Mouse (Mus musculus) cortical plate, adult 2 months (tissue): ENCODE results near the gene Pip4p1. TPM values are rescaled to one million over a fixed set of nuclear protein-coding genes. Genes with fewer than 3 reads are reported as not detected.
"Not testable (repeated sequence)": the region's sequence is repeated elsewhere in the genome, so short reads cannot be mapped to it uniquely, and the experiment has no call there.

Source experiments
- H3K27ac ChIP-seq: fragments of 200-500 bp; 2 replicates; pipeline ENCODE4 v1.5.1; 2012; ENCODE audit warnings: low read length, control low read depth, inconsistent platforms; ENCODE audit not compliant: insufficient read depth
- H3K4me1 ChIP-seq: fragments of 200-500 bp; 2 replicates; pipeline ENCODE4 v1.6.1; 2011; ENCODE audit warnings: low read length; ENCODE audit not compliant: control insufficient read depth, insufficient read depth
- H3K4me3 ChIP-seq: fragments of 200-500 bp; 2 replicates; pipeline ENCODE4 v1.5.1; 2011; ENCODE audit warnings: mild to moderate bottlenecking, low read length, control low read depth; ENCODE audit not compliant: insufficient read depth
- CTCF ChIP-seq: fragments of 200-500 bp; IDR thresholded peaks from 2 replicates; pipeline ENCODE4 v1.5.1; 2011; ENCODE audit warnings: mild to moderate bottlenecking, control low read depth, low read length; ENCODE audit not compliant: insufficient read depth; ENCODE audit errors: extremely low read depth
- POLR2A ChIP-seq: fragments of 200-500 bp; IDR thresholded peaks from 2 replicates; pipeline ENCODE4 v1.6.1; 2011; ENCODE audit warnings: mild to moderate bottlenecking, low read length, control low read depth; ENCODE audit not compliant: insufficient read depth; ENCODE audit errors: extremely low read depth
- polyA plus RNA-seq: library from polyadenylated mRNA; depleted of rRNA; stranded (reverse); fragments of >200 nt; gene quantifications from 2 replicates; pipeline ENCODE4 v1.2.3, GENCODE M21; 2012

Gene Pip4p1
- polyA plus RNA-seq, 1 experiment = 177 TPM

DNA sequence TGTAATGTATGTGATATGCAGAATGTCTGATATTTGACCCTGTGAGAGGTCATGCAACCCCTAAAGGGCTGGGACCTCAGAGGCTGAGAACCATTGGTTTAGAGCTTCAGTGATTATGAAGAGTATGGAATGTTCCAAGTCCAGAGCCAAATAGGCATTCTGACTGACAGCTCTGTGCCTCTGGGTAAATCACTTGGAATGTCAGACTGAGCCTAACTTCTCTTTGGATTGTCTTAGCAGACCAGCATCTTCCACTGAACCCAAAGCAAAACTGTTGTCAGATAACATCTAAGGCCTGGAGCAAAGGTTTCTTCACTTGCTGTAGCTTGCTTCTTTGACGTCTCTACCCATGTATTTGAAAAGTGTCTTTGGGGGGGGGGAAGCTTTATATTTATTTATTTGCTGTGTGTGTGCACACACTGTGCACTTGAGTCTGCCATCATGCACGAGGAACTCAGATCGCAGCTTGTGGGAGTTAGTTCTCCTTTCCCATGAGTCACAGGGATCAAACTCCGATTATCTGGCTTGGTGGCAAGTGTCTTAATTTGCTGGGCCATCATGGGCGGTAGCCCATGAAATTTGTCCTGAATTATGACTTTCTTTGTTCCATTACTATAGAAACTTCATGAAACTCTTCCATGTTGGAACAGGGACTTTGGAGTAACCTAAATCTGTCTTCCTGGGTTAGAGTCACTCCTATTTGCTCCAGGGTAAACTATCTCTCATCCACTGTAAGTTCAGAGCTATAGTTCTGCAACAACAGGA lies 37.7 kb upstream of the Pip4p1 start:
- peaks cover 2% of the 10 kb centered on the region; the same call in 1 of the 2 replicates for H3K4me1 ChIP-seq
- H3K27ac ChIP-seq = no peak overlapping the region
- H3K4me3 ChIP-seq = no peak overlapping the region
- TF ChIP-seq CTCF (no peak), POLR2A (no peak)

DNA sequence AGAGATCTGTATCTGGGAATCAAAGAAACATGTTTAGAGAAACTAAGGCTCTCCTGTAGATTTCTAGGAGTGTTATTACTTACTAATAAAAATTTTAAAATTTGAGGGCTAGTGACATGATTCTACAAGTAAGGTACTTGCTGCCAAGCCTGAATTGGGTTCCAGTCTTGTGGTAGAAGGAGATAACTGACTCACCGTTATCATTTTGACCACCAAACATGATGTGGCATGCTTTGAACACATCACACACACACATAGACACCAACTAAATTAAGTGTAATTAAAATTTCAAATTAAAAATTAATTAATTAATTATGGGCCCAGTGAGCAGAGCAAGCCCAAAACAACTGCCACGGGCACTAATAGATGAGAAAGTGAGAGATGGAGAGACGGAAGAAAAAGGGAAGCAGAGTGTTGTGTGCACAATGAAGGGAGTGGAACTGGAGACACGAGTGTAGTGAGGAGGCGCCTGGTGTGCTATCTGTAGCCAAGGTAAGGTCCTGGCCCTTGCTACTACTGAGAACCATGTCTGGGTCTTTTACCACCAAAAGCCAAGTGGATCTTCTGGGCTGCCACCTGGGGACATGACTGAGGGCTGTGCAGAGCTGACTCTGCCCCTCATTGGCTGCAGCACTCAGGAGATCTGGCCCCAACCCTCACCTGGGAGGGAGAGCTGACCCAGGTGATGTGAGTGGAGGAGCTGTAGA lies 27.8 kb upstream of the Pip4p1 start:
- not testable (repeated sequence) for H3K4me3 ChIP-seq, H3K4me1 ChIP-seq, H3K27ac ChIP-seq

DNA sequence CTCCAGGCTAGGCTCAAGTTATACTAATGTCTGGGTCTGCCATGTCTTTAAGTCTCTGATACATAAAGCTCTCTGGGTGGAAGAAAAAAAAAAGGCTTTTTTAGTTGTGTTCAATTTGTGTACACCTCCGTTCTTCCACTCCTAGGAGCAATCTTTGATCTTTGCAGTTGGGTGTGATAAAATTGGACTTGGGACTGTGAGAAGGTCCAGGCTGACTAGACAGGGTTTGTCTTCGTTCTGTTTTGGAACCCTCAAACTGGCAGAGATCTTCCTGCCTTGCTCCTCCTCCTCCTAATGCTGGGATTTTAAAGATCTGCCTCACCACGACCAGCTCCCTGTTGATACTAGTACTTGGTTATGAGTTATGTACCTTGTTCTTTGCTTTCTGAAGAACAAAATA lies 26.5 kb upstream of the Pip4p1 start:
- H3K27ac ChIP-seq, H3K4me1 ChIP-seq, H3K4me3 ChIP-seq: not testable (repeated sequence)

DNA sequence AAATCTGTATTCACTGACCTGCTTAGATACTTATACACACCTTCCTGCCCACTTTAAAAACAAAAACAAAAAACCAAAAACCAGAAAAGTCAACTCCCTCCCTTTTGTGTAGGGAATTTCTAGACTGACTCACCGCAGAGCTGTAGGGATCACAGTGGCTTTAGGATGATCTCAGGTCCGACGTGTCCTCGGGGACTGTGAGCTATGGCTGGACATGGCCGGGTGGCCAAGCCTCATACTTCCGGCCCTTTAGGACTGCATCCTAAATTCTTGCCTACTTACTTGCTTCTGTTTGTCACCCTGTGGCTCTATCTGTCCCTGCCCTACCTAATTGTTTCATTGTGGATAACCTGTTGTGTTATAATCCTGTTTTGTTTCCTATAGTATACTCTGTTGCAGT lies 26.1 kb upstream of the Pip4p1 start:
- H3K4me1 ChIP-seq, H3K4me3 ChIP-seq: not testable (repeated sequence)
- peak overlapping the region; percentile 61; the same call in 1 of the 2 replicates for H3K27ac ChIP-seq

DNA sequence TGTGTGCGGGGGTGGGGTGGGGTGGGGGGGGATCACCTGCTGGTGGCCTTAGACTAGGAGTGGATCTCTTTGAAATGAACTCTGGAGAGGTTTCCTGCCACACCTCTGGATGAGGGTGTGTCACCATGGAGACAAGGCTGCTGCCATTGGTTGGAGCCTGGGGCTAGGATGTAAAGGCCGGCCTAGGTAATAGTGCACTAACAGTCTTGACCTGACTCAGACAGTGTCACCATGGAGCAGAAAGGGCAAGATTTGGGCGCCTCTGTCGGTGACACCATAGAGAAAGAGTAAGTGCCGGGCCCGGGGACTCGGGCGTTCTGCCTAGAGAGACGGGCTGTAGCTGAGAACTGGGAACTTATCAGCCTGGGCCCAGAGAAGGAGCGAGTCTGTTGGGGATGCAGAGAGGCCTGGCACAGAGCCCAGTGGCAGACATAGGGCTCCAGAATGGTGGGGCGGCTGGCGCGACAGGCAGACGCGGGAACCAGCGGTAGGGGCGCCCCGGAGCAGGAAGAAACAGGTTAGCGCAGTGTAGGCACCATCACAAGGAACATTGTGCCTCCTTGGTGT lies 25.4 kb upstream of the Pip4p1 start, which contains the start of gene Pnp2:
TSS of gene Pnp2 (plus strand) at position 51 of the 567 bp plus-strand sequence.
- H3K27ac ChIP-seq = peak within 1 kb of the TSS; percentile 61; the same call in 1 of the 2 replicates
- H3K4me1 ChIP-seq, H3K4me3 ChIP-seq: not testable (repeated sequence)

DNA sequence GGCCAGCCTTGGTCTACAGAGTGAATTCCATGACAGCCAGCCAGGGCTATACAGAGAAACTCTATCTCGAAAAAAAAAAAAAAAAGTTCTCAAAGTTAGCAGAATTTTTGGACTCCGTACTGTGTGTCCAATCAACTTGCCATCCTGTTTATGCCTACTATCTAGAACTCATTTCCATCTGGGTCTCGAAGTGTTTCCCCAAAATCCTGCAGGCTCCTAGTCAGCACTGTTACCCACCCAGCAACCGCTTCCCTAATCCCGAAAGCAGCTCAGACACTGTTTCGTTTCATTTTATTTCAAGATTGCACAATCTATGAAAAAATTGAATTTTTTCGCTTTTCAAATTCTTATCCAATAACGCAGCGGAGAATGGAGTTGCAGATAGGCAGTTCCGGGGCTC lies 24.8 kb upstream of the Pip4p1 start:
- no peak overlapping the region for H3K27ac ChIP-seq
- TF ChIP-seq POLR2A (no peak), CTCF (no peak)
- H3K4me3 ChIP-seq = no peak overlapping the region
- H3K4me1 ChIP-seq = no peaks in the 10 kb centered on the region

DNA sequence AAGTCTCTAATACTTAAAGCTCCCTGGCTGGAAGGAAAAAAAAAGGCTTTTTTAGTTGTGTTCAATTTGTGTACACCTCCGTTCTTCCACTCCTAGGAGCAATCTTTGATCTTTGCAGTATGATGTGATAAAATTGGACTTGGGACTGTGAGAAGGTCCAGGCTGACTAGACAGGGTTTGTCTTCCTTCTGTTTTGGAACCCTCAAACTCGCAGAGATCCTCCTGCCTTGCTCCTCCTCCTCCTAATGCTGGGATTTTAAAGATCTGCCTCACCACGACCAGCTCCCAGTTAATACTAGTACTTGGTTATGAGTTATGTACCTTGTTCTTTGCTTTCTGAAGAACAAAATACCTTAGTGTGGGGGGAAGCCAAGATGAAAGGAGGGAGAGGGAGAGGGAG lies 14.9 kb upstream of the Pip4p1 start:
- not testable (repeated sequence) for H3K4me1 ChIP-seq, H3K27ac ChIP-seq

DNA sequence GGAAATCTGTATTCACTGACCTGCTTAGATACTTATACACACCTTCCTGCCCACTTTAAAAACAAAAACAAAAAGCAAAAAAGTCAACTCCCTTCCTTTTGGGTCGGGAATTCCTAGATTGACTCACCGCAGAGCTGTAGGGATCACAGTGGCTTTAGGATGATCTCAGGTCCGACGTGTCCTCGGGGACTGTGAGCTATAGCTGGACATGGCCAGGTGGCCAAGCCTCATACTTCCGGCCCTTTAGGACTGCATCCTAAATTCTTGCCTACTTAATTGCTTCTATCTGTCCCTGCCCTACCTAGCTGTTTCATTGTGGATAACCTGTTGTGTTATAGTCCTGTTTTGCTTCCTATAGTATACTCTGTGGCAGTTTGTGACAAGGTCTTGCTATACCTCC lies 14.4 kb upstream of the Pip4p1 start:
- Histone ChIP-seq H3K27ac (peak overlapping the region; percentile 89), H3K4me3 (peak overlapping the region; percentile 45)
- H3K4me1 ChIP-seq = not testable (repeated sequence)

More for the DNA sequence above, 14.9 kb upstream of the Pip4p1 start:
- peak overlapping the region; percentile 45; the same call in 1 of the 2 replicates for H3K4me3 ChIP-seq

DNA sequence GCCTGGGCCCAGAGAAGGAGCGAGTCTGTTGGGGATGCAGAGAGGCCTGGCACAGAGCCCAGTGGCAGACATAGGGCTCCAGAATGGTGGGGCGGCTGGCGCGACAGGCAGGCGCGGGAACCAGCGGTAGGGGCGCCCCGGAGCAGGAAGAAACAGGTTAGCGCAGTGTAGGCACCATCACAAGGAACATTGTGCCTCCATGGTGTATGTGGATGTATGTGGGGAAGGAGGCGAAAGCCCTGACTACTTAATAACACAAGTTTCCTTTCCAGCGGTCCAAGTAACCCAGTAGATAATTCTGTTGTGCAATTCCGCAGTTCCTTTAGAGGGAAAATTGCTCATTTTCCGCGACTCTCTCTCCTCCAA lies 14.0 kb upstream of the Pip4p1 start:
- peak overlapping the region; percentile 45 for H3K4me3 ChIP-seq
- not testable (repeated sequence) for H3K4me1 ChIP-seq
- peak overlapping the region; percentile 89 for H3K27ac ChIP-seq

DNA sequence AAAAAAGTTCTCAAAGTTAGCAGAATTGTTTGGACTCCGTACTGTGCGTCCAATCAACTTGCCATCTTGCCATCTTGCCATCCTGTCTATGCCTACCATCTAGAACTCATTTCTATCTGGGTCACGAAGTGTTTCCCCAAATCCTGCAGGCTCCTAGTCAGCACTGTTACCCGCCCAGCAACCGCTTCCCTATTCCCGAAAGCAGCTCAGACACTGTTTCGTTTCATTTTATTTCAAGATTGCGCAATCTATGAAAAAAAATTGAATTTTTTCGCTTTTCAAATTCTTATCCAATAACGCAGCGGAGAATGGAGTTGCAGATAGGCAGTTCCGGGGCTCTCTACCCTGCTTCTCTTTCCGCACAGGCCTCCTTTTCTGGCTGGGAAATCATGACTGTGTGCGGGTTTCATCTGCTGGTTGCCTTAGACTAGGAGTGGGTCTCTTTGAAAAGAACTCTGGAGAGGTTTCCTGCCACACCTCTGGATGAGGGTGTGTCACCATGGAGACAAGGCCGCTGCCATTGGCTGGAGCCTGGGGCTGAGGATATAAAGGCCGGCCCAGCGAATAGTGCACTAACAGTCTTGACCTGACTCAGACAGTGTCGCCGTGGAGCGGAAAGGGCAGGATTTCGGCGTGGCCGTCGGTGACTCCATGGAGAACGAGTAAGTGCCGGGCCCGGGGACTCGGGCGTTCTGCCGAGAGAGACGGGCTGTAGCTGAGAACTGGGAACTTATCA lies 13.4 kb upstream of the Pip4p1 start, which contains the start of gene Gm49342:
TSS of gene Gm49342 (plus strand) at position 586 of the 736 bp plus-strand sequence.
- H3K27ac ChIP-seq = peak within 1 kb of the TSS; percentile 89
- H3K4me1 ChIP-seq = no peaks in the 10 kb centered on the region
- TF ChIP-seq POLR2A (peak; percentile 94), CTCF (no peak)

More for the DNA sequence above, 13.4 kb upstream of the Pip4p1 start, which contains the start of gene Gm49342:
- peak within 1 kb of the TSS; percentile 45 for H3K4me3 ChIP-seq
